Mouse (Mus musculus) midbrain, embryonic 16.5 days (tissue): ENCODE data around the gene Rtn1. TPM values are rescaled to one million over a fixed set of nuclear protein-coding genes. Genes with fewer than 3 reads are reported as not detected.

Source experiments
- ATAC-seq: fragments of 200-750 bp; cut with Nextera tagmentation; 2 replicates; pipeline ENCODE4 v1.8.0; 2017; ENCODE audit warnings: moderate TSS enrichment
- H3K27ac ChIP-seq: fragments of 300-500 bp; sonication (generic); 2 replicates; pipeline ENCODE4 v1.5.1; 2014; ENCODE audit warnings: mild to moderate bottlenecking, low read length, mixed read lengths
- H3K27me3 ChIP-seq: fragments of 300-500 bp; sonication (generic); 2 replicates; pipeline ENCODE4 v1.6.1; 2014; ENCODE audit warnings: low read depth, low read length, mixed read lengths; ENCODE audit not compliant: control insufficient read depth, insufficient read depth
- H3K36me3 ChIP-seq: fragments of 300-500 bp; sonication (generic); 2 replicates; pipeline ENCODE4 v1.6.1; 2014; ENCODE audit warnings: mild to moderate bottlenecking, low read length, moderate library complexity, mixed read lengths; ENCODE audit not compliant: control insufficient read depth, insufficient read depth
- H3K4me1 ChIP-seq: fragments of 300-500 bp; sonication (generic); 2 replicates; pipeline ENCODE4 v1.6.1; 2014; ENCODE audit warnings: mild to moderate bottlenecking, low read length, mixed read lengths; ENCODE audit not compliant: control insufficient read depth, insufficient read depth
- H3K4me2 ChIP-seq: fragments of 300-500 bp; sonication (generic); 2 replicates; pipeline ENCODE4 v1.6.1; 2014; ENCODE audit warnings: mild to moderate bottlenecking, low read length, mixed read lengths
- H3K4me3 ChIP-seq: fragments of 300-500 bp; sonication (generic); 2 replicates; pipeline ENCODE4 v1.5.1; 2014; ENCODE audit warnings: low read depth, mild to moderate bottlenecking, low read length, moderate library complexity, mixed read lengths
- H3K9ac ChIP-seq: fragments of 300-500 bp; sonication (generic); 2 replicates; pipeline ENCODE4 v1.6.1; 2014; ENCODE audit warnings: low read depth, low read length, mixed read lengths
- H3K9me3 ChIP-seq: fragments of 300-500 bp; sonication (generic); replicated peaks from 2 replicates; pipeline ENCODE4 v1.6.1; 2014; ENCODE audit warnings: mild to moderate bottlenecking, low read length, mixed read lengths; ENCODE audit not compliant: control insufficient read depth, poor library complexity, severe bottlenecking
- WGBS: fragments of 180-500 bp; shearing (Covaris S2); extraction: QIAGEN DNeasy Blood & Tissue Kit; methylation state at CpG from one replicate; pipeline ENCODE4 v1.1.7; 2014; 5-methylcytosine and 5-hydroxymethylcytosine counted together
- polyA plus RNA-seq: library from polyadenylated mRNA; unstranded; fragments of >200 nt; fragmentation: Nextera tagmentation; extraction: Ambion mirVana; gene quantifications from 2 replicates; pipeline ENCODE4 v1.2.1, GENCODE M21; 2015

Gene Rtn1
- polyA plus RNA-seq, 1 experiment from 2014 or later: 3,475 TPM

GRCm38 (mm10) chr12:72285366-72286345 is 123.2 kb downstream of the Rtn1 start:
- Histone ChIP-seq H3K4me3 (no peak overlapping the region), H3K36me3 (no peaks in the 10 kb centered on the region), H3K9me3 (no peaks in the 10 kb centered on the region), H3K4me1 (peaks cover 6% of the 10 kb centered on the region), H3K4me2 (peak overlapping the region; percentile 28), H3K9ac (no peak overlapping the region), H3K27ac (peak overlapping the region; percentile 42; the same call in 1 of the 2 replicates), H3K27me3 (no peaks in the 10 kb centered on the region)
- WGBS: 57% methylated on average over 25 of the region's 25 CpGs
- ATAC-seq: peak; percentile 82

DNA sequence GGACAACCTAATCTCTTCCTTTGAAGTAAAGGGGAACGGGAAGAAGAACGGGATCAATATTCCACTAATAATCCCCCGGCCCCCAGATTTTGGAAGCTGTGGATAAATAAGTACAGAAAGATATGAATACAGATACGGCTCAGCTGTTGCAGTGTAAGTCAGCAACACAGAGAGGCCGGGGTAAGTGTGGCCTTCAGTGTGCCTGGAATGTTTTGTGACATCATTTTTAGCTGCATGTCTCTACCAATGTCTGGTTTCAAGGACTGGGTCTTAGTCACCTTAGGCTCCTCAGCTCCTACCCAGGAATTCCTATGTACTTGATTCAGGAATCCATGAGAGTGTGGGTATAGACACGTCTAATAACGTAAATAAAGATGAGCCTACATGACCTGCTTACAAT is 124.3 kb downstream of the Rtn1 start:
- H3K36me3 ChIP-seq: no peaks in the 10 kb centered on the region
- H3K4me3 ChIP-seq: no peak overlapping the region
- no peak overlapping the region for H3K4me2 ChIP-seq
- H3K27me3 ChIP-seq: no peaks in the 10 kb centered on the region
- H3K4me1 ChIP-seq: peaks cover 6% of the 10 kb centered on the region
- no peak overlapping the region for H3K27ac ChIP-seq
- no peaks in the 10 kb centered on the region for H3K9me3 ChIP-seq
- 95% methylated on average over 7 of the region's 7 CpGs for WGBS
- H3K9ac ChIP-seq: no peak overlapping the region
- ATAC-seq: no peak

GRCm38 (mm10) chr12:72279129-72279875 is 129.6 kb downstream of the Rtn1 start:
- no peak for ATAC-seq
- 57% methylated on average over 5 of the region's 5 CpGs for WGBS

DNA sequence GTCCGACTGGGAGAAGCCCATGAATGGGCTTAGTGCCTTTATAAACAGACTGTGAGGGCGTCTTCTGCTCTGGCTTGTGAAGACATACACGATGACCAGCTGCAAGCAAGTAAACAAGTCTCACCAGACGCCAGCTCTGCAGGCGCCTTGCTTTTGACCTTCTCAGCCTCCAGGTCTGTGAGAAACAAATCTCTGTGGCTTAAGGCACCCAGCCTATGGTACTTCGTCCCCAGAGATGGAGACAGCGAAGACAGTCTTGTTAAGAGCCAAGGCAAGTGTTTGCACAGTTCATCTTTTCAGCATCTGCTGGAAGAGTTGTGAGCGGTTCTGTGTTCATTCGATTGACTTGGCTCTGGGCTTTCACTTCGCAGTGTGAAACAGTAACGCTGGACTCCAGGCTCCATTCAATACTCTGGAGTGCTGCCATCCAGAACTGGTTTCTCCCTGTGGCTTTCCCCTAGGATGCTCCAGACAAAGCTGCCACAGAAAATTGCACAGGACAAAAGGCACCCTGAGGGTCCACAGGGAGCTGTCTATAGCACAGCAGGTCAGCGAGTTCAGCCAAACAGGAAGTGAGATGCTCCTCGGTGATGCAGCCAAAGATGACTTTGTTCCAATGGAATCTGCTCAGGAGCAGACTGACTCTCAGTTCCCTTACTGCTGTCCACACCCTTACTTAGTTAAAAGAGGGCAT is 135.0 kb downstream of the Rtn1 start:
- Histone ChIP-seq H3K36me3 (no peaks in the 10 kb centered on the region), H3K9ac (no peak overlapping the region), H3K4me1 (no peaks in the 10 kb centered on the region), H3K27ac (peak overlapping the region; percentile 38; the same call in 1 of the 2 replicates), H3K4me2 (no peak overlapping the region), H3K9me3 (no peaks in the 10 kb centered on the region), H3K27me3 (no peaks in the 10 kb centered on the region), H3K4me3 (no peak overlapping the region)
- WGBS: 48% methylated on average over 13 of the region's 13 CpGs
- ATAC-seq: peak; percentile 58

More at GRCm38 (mm10) chr12:72279129-72279875, 129.6 kb downstream of the Rtn1 start:
- H3K9ac ChIP-seq: no peak overlapping the region
- no peak overlapping the region for H3K27ac ChIP-seq
- H3K27me3 ChIP-seq: no peaks in the 10 kb centered on the region
- H3K4me1 ChIP-seq: no peaks in the 10 kb centered on the region
- no peaks in the 10 kb centered on the region for H3K9me3 ChIP-seq
- H3K4me2 ChIP-seq: no peak overlapping the region
- no peak overlapping the region for H3K4me3 ChIP-seq
- no peaks in the 10 kb centered on the region for H3K36me3 ChIP-seq

GRCm38 (mm10) chr12:72267614-72268013 is 141.2 kb downstream of the Rtn1 start:
- Histone ChIP-seq H3K27ac (no peak overlapping the region), H3K9ac (no peak overlapping the region), H3K4me2 (no peak overlapping the region), H3K36me3 (no peaks in the 10 kb centered on the region), H3K27me3 (no peaks in the 10 kb centered on the region), H3K9me3 (no peaks in the 10 kb centered on the region), H3K4me1 (peaks cover 17% of the 10 kb centered on the region), H3K4me3 (no peak overlapping the region)
- 89% methylated on average over 2 of the region's 2 CpGs for WGBS
- no peak for ATAC-seq

GRCm38 (mm10) chr12:72265261-72266228 is 143.3 kb downstream of the Rtn1 start:
- peak overlapping the region; percentile 85 for H3K27ac ChIP-seq
- peaks cover 17% of the 10 kb centered on the region for H3K4me1 ChIP-seq
- H3K9me3 ChIP-seq: no peaks in the 10 kb centered on the region
- no peaks in the 10 kb centered on the region for H3K36me3 ChIP-seq
- H3K4me3 ChIP-seq: no peak overlapping the region
- no peaks in the 10 kb centered on the region for H3K27me3 ChIP-seq
- H3K9ac ChIP-seq: no peak overlapping the region
- peak overlapping the region; percentile 6; the same call in 1 of the 2 replicates for H3K4me2 ChIP-seq
- 85% methylated on average over 3 of the region's 3 CpGs for WGBS
- peak; percentile 93 for ATAC-seq

DNA sequence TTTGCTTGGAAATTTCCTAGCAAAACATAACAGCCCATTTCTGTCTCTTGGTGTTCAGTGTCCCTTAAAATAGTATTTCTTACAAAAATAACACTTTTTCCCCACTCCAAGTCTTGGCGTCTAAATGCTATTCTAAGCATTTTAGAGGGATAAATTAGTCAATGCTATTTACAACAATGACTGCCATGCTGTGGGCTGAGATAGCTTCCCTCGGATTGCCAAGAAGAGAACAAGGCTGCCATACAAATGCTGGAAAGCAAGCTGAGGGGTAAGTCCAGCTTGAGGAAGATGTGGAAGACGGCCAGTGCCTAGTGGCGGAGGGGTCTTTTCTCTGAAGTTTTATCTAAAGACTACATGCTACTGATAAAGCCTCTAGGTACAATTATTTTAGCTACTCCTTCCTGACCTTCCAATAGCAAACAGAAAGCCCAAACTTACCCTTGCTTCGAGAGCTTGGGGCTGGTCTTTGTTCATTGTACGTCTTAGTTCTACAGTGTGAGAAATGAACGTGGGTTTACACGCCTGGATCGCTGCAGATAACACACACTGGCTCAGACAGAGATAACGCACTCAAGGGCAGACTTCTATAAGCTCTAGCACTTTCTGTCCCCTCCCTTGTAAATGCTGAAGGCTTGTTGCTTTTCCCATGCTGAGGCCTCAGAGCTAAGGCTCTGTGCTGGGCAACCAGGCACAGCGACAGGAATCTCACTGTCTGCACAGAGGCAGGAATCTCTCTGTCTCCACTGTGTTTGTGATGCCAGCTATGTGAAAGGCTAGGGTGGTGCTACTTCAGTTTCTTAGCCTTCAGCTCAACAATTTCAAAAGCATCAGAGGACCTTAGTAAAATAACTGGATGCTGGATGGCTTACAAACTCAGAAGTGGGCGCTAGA is 145.4 kb downstream of the Rtn1 start:
- Histone ChIP-seq H3K4me3 (no peak overlapping the region), H3K9me3 (no peaks in the 10 kb centered on the region), H3K36me3 (no peaks in the 10 kb centered on the region), H3K4me2 (no peak overlapping the region), H3K9ac (no peak overlapping the region), H3K27me3 (no peaks in the 10 kb centered on the region), H3K4me1 (peaks cover 17% of the 10 kb centered on the region), H3K27ac (peak overlapping the region; percentile 85)
- no peak for ATAC-seq
- WGBS: 63% methylated on average over 12 of the region's 12 CpGs
